Mouse (Mus musculus) midbrain, embryonic 14.5 days (tissue): ENCODE data around the gene Xrcc5. TPM values are rescaled to one million over a fixed set of nuclear protein-coding genes. Genes with fewer than 3 reads are reported as not detected.

Experiments used
- ATAC-seq: fragments of 200-750 bp; cut with Nextera tagmentation; 2 replicates; pipeline ENCODE4 v1.8.0; 2017; ENCODE audit warnings: moderate number of reproducible peaks, moderate library complexity; ENCODE audit not compliant: low FRiP score, low TSS enrichment
- DNase-seq: peaks from one replicate; pipeline ENCODE4 v3.0.0-alpha.2; 2015
- H3K27ac ChIP-seq: fragments of 300-500 bp; sonication (generic); replicated peaks from 2 replicates; pipeline ENCODE4 v1.5.1; 2014; ENCODE audit warnings: mild to moderate bottlenecking, low read depth, low read length, moderate library complexity
- H3K27me3 ChIP-seq: fragments of 300-500 bp; sonication (generic); 2 replicates; pipeline ENCODE4 v1.6.1; 2014; ENCODE audit warnings: low read length, control low read depth, mixed read lengths; ENCODE audit not compliant: control insufficient read depth, insufficient read depth
- H3K36me3 ChIP-seq: fragments of 300-500 bp; sonication (generic); 2 replicates; pipeline ENCODE4 v1.6.1; 2014; ENCODE audit warnings: low read length, control low read depth; ENCODE audit not compliant: control insufficient read depth, insufficient read depth
- H3K4me1 ChIP-seq: fragments of 300-500 bp; sonication (generic); 2 replicates; pipeline ENCODE4 v1.6.1; 2014; ENCODE audit warnings: mild to moderate bottlenecking, antibody characterized with exemption, low read length, control low read depth; ENCODE audit not compliant: control insufficient read depth, insufficient read depth
- H3K4me2 ChIP-seq: fragments of 300-500 bp; sonication (generic); 2 replicates; pipeline ENCODE4 v1.6.1; 2014; ENCODE audit warnings: mild to moderate bottlenecking, low read length, moderate library complexity
- H3K4me3 ChIP-seq: fragments of 300-500 bp; sonication (generic); replicated peaks from 2 replicates; pipeline ENCODE4 v1.5.1; 2014; ENCODE audit warnings: low read depth, low read length
- H3K9ac ChIP-seq: fragments of 300-500 bp; sonication (generic); replicated peaks from 2 replicates; pipeline ENCODE4 v1.6.1; 2014; ENCODE audit warnings: mild to moderate bottlenecking, low read length, moderate library complexity
- H3K9me3 ChIP-seq: fragments of 300-500 bp; sonication (generic); 2 replicates; pipeline ENCODE4 v1.6.1; 2016; ENCODE audit warnings: low read length, control low read depth, mixed read lengths; ENCODE audit not compliant: control insufficient read depth
- WGBS: fragments of 180-500 bp; shearing (Covaris S2); extraction: QIAGEN DNeasy Blood & Tissue Kit; methylation state at CpG from one replicate; pipeline ENCODE4 v1.1.7; 2014; 5-methylcytosine and 5-hydroxymethylcytosine counted together
- polyA plus RNA-seq: library from polyadenylated mRNA; unstranded; fragments of >200 nt; fragmentation: Nextera tagmentation; extraction: Ambion mirVana; gene quantifications from 2 replicates; pipeline ENCODE4 v1.2.1, GENCODE M21; 2014

The Xrcc5 gene
- polyA plus RNA-seq, 1 experiment from 2014 or later = 21.9 TPM

- ATAC-seq (no peak), DNase-seq (no peak)
- no peak overlapping the region for H3K4me2 ChIP-seq
- H3K27me3 ChIP-seq = no peaks in the 10 kb centered on the region
- 90% methylated on average over 4 of the region's 4 CpGs for WGBS
- no peak overlapping the region for H3K27ac ChIP-seq
- H3K9me3 ChIP-seq = no peaks in the 10 kb centered on the region
- 0 out of 2 replicates have a peak, but pooled peaks cover 2% of the 10 kb centered on the region for H3K36me3 ChIP-seq
- H3K4me3 ChIP-seq = no peak overlapping the region
- peaks cover 36% of the 10 kb centered on the region for H3K4me1 ChIP-seq
- no peak overlapping the region for H3K9ac ChIP-seq
Observed at GRCm38 (mm10) chr1:72288527-72289150, 18.6 kb upstream of the Xrcc5 start.

- Histone ChIP-seq H3K9me3 (no peaks in the 10 kb centered on the region), H3K27me3 (no peaks in the 10 kb centered on the region), H3K4me1 (peaks cover 20% of the 10 kb centered on the region), H3K9ac (no peak overlapping the region), H3K36me3 (peaks cover 11% of the 10 kb centered on the region; the same call in 1 of the 2 replicates), H3K27ac (no peak overlapping the region), H3K4me3 (no peak overlapping the region), H3K4me2 (no peak overlapping the region)
- WGBS = 96% methylated on average over 4 of the region's 4 CpGs
- DNase-seq = no peak
- ATAC-seq = no peak
Observed at GRCm38 (mm10) chr1:72290896-72291295, 16.3 kb upstream of the Xrcc5 start.

DNA sequence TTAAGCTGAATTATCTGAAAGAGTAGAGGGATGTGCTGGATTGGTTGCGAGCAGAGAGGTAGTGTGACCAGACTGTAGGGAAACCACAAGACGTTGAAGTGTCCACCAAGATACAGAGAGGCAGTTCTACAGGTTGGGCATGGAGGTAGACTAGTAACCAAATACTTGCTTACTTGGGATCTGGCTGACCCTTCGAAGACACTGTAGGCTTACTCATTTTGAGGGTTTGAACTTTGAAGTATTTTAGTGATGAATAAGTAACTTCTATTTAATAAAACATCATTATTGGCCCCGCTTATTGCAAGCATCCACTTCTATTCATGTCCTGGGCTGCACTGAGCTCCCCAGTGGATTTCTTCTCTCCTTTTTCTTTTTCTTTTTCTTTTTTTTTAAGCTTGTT, 15.8 kb upstream of the Xrcc5 start:
- 97% methylated on average over 4 of the region's 4 CpGs for WGBS
- H3K9ac ChIP-seq = no peak overlapping the region
- ATAC-seq (no peak), DNase-seq (no peak)
- no peak overlapping the region for H3K27ac ChIP-seq
- H3K4me3 ChIP-seq = no peak overlapping the region
- peaks cover 11% of the 10 kb centered on the region; the same call in 1 of the 2 replicates for H3K36me3 ChIP-seq
- H3K27me3 ChIP-seq = no peaks in the 10 kb centered on the region
- H3K9me3 ChIP-seq = no peaks in the 10 kb centered on the region
- H3K4me2 ChIP-seq = no peak overlapping the region
- peaks cover 15% of the 10 kb centered on the region for H3K4me1 ChIP-seq

- no peak overlapping the region for H3K4me3 ChIP-seq
- no peaks in the 10 kb centered on the region for H3K27me3 ChIP-seq
- H3K36me3 ChIP-seq = peaks cover 11% of the 10 kb centered on the region; the same call in 1 of the 2 replicates
- H3K9ac ChIP-seq = no peak overlapping the region
- no peak overlapping the region for H3K27ac ChIP-seq
- peaks cover 10% of the 10 kb centered on the region for H3K4me1 ChIP-seq
- 84% methylated on average over 2 of the region's 2 CpGs for WGBS
- no peaks in the 10 kb centered on the region for H3K9me3 ChIP-seq
- DNase-seq (no peak), ATAC-seq (no peak)
- no peak overlapping the region for H3K4me2 ChIP-seq
Observed at GRCm38 (mm10) chr1:72291925-72292324, 15.3 kb upstream of the Xrcc5 start.

DNA sequence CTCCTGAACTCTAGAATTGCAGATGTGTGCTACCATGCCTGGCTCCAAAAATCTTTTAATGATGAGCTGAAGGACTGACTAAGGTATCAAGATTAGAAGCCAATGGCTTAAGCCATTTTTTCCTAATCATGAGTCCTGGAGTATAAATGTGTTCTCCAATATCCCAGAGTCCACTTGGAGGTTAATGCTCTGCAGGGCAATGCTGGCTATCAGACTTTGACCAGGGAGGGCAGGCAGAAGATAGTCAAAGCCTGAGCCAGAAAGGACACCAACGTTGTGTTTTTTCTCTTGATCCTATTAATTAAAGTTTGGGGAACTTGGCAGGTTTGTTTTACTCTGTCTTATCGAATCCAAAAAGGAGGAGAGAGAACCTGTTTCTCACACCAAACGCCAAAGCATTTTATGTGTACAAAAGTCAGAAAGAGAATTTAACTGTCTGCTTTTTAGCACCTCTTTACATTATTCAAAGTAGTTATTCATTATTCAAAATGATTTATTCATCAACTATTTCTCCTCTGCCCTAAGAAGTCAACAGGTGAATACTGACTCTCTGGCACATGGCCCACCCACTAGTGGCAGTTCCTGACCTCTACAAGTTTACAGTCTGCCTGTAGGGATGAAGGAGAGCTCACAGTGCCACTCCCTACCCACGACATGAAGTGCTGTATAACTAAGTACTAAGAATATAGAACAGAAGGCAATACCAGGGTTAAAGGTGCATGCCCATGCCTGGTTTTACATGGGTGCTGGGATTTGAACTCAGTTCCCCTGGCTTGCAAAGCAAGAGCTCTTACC, 13.2 kb upstream of the Xrcc5 start:
- Histone ChIP-seq H3K9me3 (no peaks in the 10 kb centered on the region), H3K4me3 (no peak overlapping the region), H3K27ac (no peak overlapping the region), H3K4me2 (no peak overlapping the region), H3K36me3 (peaks cover 24% of the 10 kb centered on the region), H3K4me1 (no peaks in the 10 kb centered on the region), H3K9ac (no peak overlapping the region), H3K27me3 (no peaks in the 10 kb centered on the region)
- DNase-seq (no peak), ATAC-seq (no peak)
- 73% methylated on average over 4 of the region's 4 CpGs for WGBS

DNA sequence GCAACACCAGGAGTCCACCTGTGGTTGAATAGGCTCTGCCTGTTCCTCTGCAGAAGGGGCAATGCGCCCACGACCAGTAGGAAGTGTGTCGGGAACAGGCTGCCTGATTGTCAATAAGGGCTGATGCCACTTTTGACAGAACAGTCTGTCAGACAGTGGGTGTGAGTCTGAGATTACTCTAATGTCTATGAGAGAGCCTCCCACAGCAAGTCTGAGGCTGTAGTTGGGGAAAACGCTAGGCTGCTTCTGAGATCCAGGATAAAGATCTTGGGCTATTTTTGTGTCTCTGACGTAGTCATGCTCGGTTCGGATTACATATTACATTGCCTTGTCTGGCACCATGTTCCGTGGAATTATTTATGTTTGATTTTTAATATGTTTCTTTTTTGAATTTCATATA, 11.5 kb upstream of the Xrcc5 start:
- no peaks in the 10 kb centered on the region for H3K27me3 ChIP-seq

GRCm38 (mm10) chr1:72301845-72302244, 5.4 kb upstream of the Xrcc5 start:
- ATAC-seq (no peak), DNase-seq (peak; percentile 28)
- whole genome bisulfite sequencing = 95% methylated on average over 1 of the region's 1 CpGs
- Histone ChIP-seq H3K27ac (no peak overlapping the region), H3K4me3 (no peak overlapping the region), H3K27me3 (no peaks in the 10 kb centered on the region), H3K4me2 (no peak overlapping the region), H3K36me3 (peaks cover 31% of the 10 kb centered on the region), H3K9me3 (no peaks in the 10 kb centered on the region), H3K9ac (no peak overlapping the region), H3K4me1 (peaks cover 3% of the 10 kb centered on the region; the same call in 1 of the 2 replicates)

More for the DNA sequence above, 11.5 kb upstream of the Xrcc5 start:
- Histone ChIP-seq H3K36me3 (peaks cover 35% of the 10 kb centered on the region), H3K9me3 (no peaks in the 10 kb centered on the region), H3K4me3 (no peak overlapping the region), H3K4me2 (no peak overlapping the region), H3K27ac (no peak overlapping the region), H3K4me1 (no peaks in the 10 kb centered on the region), H3K9ac (no peak overlapping the region)
- DNase-seq = no peak
- no peak for ATAC-seq
- 92% methylated on average over 8 of the region's 8 CpGs for WGBS

DNA sequence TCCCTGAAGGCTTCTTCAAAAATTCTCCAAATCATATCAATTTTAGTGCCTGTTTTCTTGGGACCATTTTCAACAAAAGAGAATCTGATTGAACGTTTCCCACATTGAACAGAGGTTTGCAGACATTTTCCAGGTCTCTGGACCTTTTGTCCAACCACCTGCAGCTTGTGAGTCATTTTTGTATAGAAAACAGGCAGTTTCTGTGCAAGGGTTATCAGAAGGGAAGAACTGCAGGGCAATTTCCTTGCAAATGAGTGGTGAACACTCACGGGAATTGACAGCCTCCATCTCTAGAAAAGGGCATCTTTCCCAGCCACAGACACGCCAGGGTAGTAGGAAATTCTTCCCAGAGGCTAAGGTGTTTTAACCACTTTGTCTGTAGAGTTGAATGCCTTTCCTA, 980 bp upstream of the Xrcc5 start:
- H3K27ac ChIP-seq = no peak overlapping the region

More for the DNA sequence above, 980 bp upstream of the Xrcc5 start:
- DNase-seq (peak; percentile 47), ATAC-seq (no peak)
- peak overlapping the region; percentile 72 for H3K4me2 ChIP-seq
- H3K9ac ChIP-seq = no peak overlapping the region
- H3K36me3 ChIP-seq = no peaks in the 10 kb centered on the region
- no peak overlapping the region for H3K4me3 ChIP-seq
- H3K27me3 ChIP-seq = no peaks in the 10 kb centered on the region
- no peaks in the 10 kb centered on the region for H3K9me3 ChIP-seq
- peaks cover 3% of the 10 kb centered on the region for H3K4me1 ChIP-seq
- 61% methylated on average over 3 of the region's 3 CpGs for WGBS
